Mouse (Mus musculus): ENCODE measurements around the gene Map4k4.

- TF ChIP-seq CTCF (IDR thresholded peaks at IDR 0.05): no peak
- no peak for TF ChIP-seq EP300 (IDR thresholded peaks at IDR 0.05)
Observed at GRCm38 (mm10) chr1:39984331-39984730, 83.6 kb downstream of the Map4k4 start.

Measured in lung, postnatal 0 days (tissue).